Mouse (Mus musculus): ENCODE results near the gene Rab40c. TPM values are rescaled to one million over a fixed set of nuclear protein-coding genes. Genes with fewer than 3 reads are reported as not detected.

Rab40c gene
- total and polyA plus RNA-seq, 2 experiments: 6.1 to 24.1 TPM

- DNase-seq (ENCODE audit: extremely low read depth, low read depth, low spot score): peak; percentile 87
- peak overlapping the region; percentile 73 for H3K27ac ChIP-seq (replicated peaks; ENCODE audit: insufficient read depth, low read depth, low read length)
- TF ChIP-seq CTCF (IDR thresholded peaks at IDR 0.05; ENCODE audit: low read depth, low read length) (no peak), POLR2A (IDR thresholded peaks at IDR 0.05; ENCODE audit: extremely low read depth, insufficient read depth, low read length) (no peak)
- peaks cover 24% of the 10 kb centered on the region for H3K79me2 ChIP-seq (ENCODE audit: control insufficient read depth, insufficient read depth, low read length)
- WGBS: 47% methylated on average over 14 of the region's 14 CpGs
- H3K4me1 ChIP-seq (ENCODE audit: control insufficient read depth, insufficient read depth, low read length): peaks cover 55% of the 10 kb centered on the region
- H3K27me3 ChIP-seq (ENCODE audit: control insufficient read depth, insufficient read depth, low read length): no peaks in the 10 kb centered on the region
- peak overlapping the region; percentile 17 for H3K9ac ChIP-seq (ENCODE audit: low read depth, low read length)
- H3K36me3 ChIP-seq (ENCODE audit: control insufficient read depth, insufficient read depth, low read length): 0 out of 2 replicates have a peak, but pooled peaks cover 2% of the 10 kb centered on the region
- H3K4me3 ChIP-seq (ENCODE audit: insufficient read depth, low read depth, low read length): no peak overlapping the region
These were observed 79.9 kb downstream of the Rab40c start for GRCm38 (mm10) chr17:25839455-25840235.

GRCm38 (mm10) chr17:25838904-25839303, 80.6 kb downstream of the Rab40c start:
- TF ChIP-seq POLR2A (IDR thresholded peaks at IDR 0.05; ENCODE audit: extremely low read depth, insufficient read depth, low read length): no peak
- TF ChIP-seq CTCF (IDR thresholded peaks at IDR 0.05; ENCODE audit: low read depth, low read length): no peak
- 0 out of 2 replicates have a peak, but pooled peaks cover 2% of the 10 kb centered on the region for H3K36me3 ChIP-seq (ENCODE audit: control insufficient read depth, insufficient read depth, low read length)
- H3K9ac ChIP-seq (ENCODE audit: low read depth, low read length): peak overlapping the region; percentile 17
- WGBS: 63% methylated on average over 4 of the region's 4 CpGs
- no peak overlapping the region for H3K4me3 ChIP-seq (ENCODE audit: insufficient read depth, low read depth, low read length)
- H3K27me3 ChIP-seq (ENCODE audit: control insufficient read depth, insufficient read depth, low read length): no peaks in the 10 kb centered on the region
- DNase-seq (ENCODE audit: extremely low read depth, low read depth, low spot score): peak; percentile 38
- H3K79me2 ChIP-seq (ENCODE audit: control insufficient read depth, insufficient read depth, low read length): peaks cover 23% of the 10 kb centered on the region
- H3K4me1 ChIP-seq (ENCODE audit: control insufficient read depth, insufficient read depth, low read length): peaks cover 59% of the 10 kb centered on the region
- peak overlapping the region; percentile 66 for H3K27ac ChIP-seq (replicated peaks; ENCODE audit: insufficient read depth, low read depth, low read length)

GRCm38 (mm10) chr17:25837533-25837932, 82.0 kb downstream of the Rab40c start:
- Histone ChIP-seq H3K9ac (ENCODE audit: low read depth, low read length) (no peak overlapping the region), H3K4me1 (ENCODE audit: control insufficient read depth, insufficient read depth, low read length) (peaks cover 50% of the 10 kb centered on the region), H3K27me3 (ENCODE audit: control insufficient read depth, insufficient read depth, low read length) (no peaks in the 10 kb centered on the region), H3K27ac (replicated peaks; ENCODE audit: insufficient read depth, low read depth, low read length) (0 out of 2 replicates have a peak overlapping the region, but pooled peaks have one; percentile 6), H3K36me3 (ENCODE audit: control insufficient read depth, insufficient read depth, low read length) (0 out of 2 replicates have a peak, but pooled peaks cover 2% of the 10 kb centered on the region), H3K4me3 (ENCODE audit: insufficient read depth, low read depth, low read length) (no peak overlapping the region), H3K79me2 (ENCODE audit: control insufficient read depth, insufficient read depth, low read length) (peaks cover 12% of the 10 kb centered on the region)
- no peak for DNase-seq (ENCODE audit: extremely low read depth, low read depth, low spot score)
- TF ChIP-seq POLR2A (IDR thresholded peaks at IDR 0.05; ENCODE audit: extremely low read depth, insufficient read depth, low read length) (no peak), CTCF (IDR thresholded peaks at IDR 0.05; ENCODE audit: low read depth, low read length) (no peak)
- WGBS: 64% methylated on average over 3 of the region's 3 CpGs

- 19% methylated on average over 29 of the region's 29 CpGs for WGBS
- Histone ChIP-seq H3K4me3 (ENCODE audit: insufficient read depth, low read depth, low read length) (peak within 1 kb of the TSS; percentile 40; the same call in 1 of the 2 replicates), H3K27me3 (ENCODE audit: control insufficient read depth, insufficient read depth, low read length) (no peaks in the 10 kb centered on the region), H3K27ac (replicated peaks; ENCODE audit: insufficient read depth, low read depth, low read length) (peak within 1 kb of the TSS; percentile 33), H3K9ac (ENCODE audit: low read depth, low read length) (peak within 1 kb of the TSS; percentile 61), H3K36me3 (ENCODE audit: control insufficient read depth, insufficient read depth, low read length) (0 out of 2 replicates have a peak, but pooled peaks cover 2% of the 10 kb centered on the region), H3K4me1 (ENCODE audit: control insufficient read depth, insufficient read depth, low read length) (peaks cover 50% of the 10 kb centered on the region), H3K79me2 (ENCODE audit: control insufficient read depth, insufficient read depth, low read length) (peaks cover 12% of the 10 kb centered on the region)
- TF ChIP-seq POLR2A (IDR thresholded peaks at IDR 0.05; ENCODE audit: extremely low read depth, insufficient read depth, low read length) (0 out of 2 replicates have a peak, but pooled peaks have one; percentile 24), CTCF (IDR thresholded peaks at IDR 0.05; ENCODE audit: low read depth, low read length) (no peak)
- peak; percentile 53 for DNase-seq (ENCODE audit: extremely low read depth, low read depth, low spot score)
These were observed 82.5 kb downstream of the Rab40c start, which contains the start of gene Rhbdl1 for GRCm38 (mm10) chr17:25837076-25837410. TSS of gene Rhbdl1 (minus strand) at chr17:25837295.

GRCm38 (mm10) chr17:25836397-25837075, 83.0 kb downstream of the Rab40c start:
- Histone ChIP-seq H3K9ac (ENCODE audit: low read depth, low read length) (peak overlapping the region; percentile 61), H3K79me2 (ENCODE audit: control insufficient read depth, insufficient read depth, low read length) (peaks cover 16% of the 10 kb centered on the region), H3K4me3 (ENCODE audit: insufficient read depth, low read depth, low read length) (peak overlapping the region; percentile 40; the same call in 1 of the 2 replicates), H3K36me3 (ENCODE audit: control insufficient read depth, insufficient read depth, low read length) (no peaks in the 10 kb centered on the region), H3K27ac (replicated peaks; ENCODE audit: insufficient read depth, low read depth, low read length) (peak overlapping the region; percentile 33), H3K4me1 (ENCODE audit: control insufficient read depth, insufficient read depth, low read length) (peaks cover 55% of the 10 kb centered on the region), H3K27me3 (ENCODE audit: control insufficient read depth, insufficient read depth, low read length) (no peaks in the 10 kb centered on the region)
- 21% methylated on average over 23 of the region's 23 CpGs for WGBS
- no peak for TF ChIP-seq POLR2A (IDR thresholded peaks at IDR 0.05; ENCODE audit: extremely low read depth, insufficient read depth, low read length)
- TF ChIP-seq CTCF (IDR thresholded peaks at IDR 0.05; ENCODE audit: low read depth, low read length): no peak
- DNase-seq (ENCODE audit: extremely low read depth, low read depth, low spot score): peak; percentile 70

Data from liver, adult 2 months (tissue).